Mouse (Mus musculus) adrenal gland, adult 2 months (tissue): ENCODE results near the gene Ctdsp1. TPM values are rescaled to one million over a fixed set of nuclear protein-coding genes. Genes with fewer than 3 reads are reported as not detected.
A peak's percentile ranks its signal among the peaks of the same experiment; 100 is the strongest.

Experiments used
- DNase-seq: peaks from one replicate; pipeline ENCODE4 v3.0.0; 2021
- polyA plus RNA-seq: library from polyadenylated mRNA; depleted of rRNA; stranded (reverse); fragments of >200 nt; gene quantifications from 2 replicates; pipeline ENCODE4 v1.2.3, GENCODE M21; 2012
- total RNA-seq, 2 experiments: library from RNA; stranded (reverse); gene quantifications; 2 replicates each; pipeline ENCODE4 v1.2.3; 2021

Ctdsp1 gene
- total and polyA plus RNA-seq, 3 experiments = 169 to 226 (median 172) TPM

- peak; percentile 100 for DNase-seq
Observed at GRCm38 (mm10) chr1:74397268-74397918, 6.1 kb downstream of the Ctdsp1 start.

GRCm38 (mm10) chr1:74397919-74398451, 6.7 kb downstream of the Ctdsp1 start:
- DNase-seq = peak; percentile 78

DNA sequence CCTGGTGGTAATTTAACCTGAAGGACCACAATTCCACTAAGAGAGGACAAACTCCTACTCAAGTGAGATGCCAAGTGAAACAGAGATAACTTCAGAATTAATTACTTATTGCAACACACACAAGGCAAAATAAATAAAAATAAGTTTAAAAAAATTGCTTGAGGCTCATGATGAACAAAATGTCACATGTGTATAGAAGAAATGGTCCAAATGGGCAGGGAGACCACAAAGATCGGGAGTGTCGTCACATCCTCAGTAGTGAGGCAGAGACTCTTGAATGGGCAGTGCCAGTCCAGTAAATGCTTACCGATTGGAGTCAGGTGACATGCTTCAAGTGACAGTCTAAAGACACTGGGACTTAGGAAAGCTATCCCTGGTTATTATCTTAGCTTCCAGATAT, 9.2 kb downstream of the Ctdsp1 start:
- no peak for DNase-seq

DNA sequence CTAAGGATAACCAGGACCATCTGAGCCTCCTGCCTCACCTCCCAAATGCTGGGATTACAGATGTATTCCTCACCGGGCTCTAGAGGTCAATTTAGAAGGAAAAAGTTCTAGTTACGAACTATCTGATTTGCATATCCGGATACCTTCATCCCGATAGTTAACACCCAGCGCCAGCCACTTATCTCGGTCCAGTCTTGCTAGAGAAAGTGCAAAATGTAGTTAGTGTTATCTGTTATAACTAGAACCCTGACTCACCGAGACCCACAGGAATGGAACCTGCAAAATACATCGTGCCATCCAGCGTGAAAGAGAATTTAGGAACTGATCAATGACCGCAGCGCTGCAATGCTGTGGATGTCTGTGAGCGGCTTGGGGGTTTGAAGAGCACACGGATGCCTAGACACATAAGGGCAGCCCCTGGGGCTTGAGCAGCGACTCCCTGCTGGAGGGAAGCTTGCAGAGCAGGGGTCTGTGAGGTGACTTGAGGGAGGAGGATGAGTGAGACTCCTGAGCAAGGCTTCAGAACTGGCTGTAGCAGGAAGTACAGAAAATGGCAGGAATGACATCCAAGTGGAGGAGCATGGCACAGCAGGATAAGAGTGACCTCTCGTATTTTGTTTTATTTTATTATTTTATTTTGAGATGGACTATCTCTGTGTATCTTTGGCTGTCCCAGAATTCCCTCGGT, 9.8 kb downstream of the Ctdsp1 start:
- DNase-seq = no peak

DNA sequence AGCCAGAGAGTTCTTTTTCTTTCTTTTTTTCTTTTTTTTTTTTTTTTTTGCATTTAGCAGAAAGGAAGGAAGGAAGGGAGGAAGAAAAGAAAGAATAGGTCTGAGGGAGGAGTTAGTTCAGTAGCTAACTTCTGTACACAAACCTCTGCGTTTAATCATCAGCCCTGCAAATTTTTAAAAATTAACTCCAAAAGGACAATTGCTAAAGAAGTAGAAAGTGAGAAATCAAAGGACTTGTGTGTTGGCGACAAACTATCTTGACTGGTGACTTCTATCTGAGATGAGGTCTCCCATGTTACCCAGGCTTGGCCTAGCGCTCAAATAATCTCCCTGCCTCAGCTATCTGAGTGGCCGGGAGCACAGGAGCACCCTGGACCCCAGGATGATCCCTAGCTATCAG, 12.9 kb downstream of the Ctdsp1 start:
- DNase-seq = no peak

DNA sequence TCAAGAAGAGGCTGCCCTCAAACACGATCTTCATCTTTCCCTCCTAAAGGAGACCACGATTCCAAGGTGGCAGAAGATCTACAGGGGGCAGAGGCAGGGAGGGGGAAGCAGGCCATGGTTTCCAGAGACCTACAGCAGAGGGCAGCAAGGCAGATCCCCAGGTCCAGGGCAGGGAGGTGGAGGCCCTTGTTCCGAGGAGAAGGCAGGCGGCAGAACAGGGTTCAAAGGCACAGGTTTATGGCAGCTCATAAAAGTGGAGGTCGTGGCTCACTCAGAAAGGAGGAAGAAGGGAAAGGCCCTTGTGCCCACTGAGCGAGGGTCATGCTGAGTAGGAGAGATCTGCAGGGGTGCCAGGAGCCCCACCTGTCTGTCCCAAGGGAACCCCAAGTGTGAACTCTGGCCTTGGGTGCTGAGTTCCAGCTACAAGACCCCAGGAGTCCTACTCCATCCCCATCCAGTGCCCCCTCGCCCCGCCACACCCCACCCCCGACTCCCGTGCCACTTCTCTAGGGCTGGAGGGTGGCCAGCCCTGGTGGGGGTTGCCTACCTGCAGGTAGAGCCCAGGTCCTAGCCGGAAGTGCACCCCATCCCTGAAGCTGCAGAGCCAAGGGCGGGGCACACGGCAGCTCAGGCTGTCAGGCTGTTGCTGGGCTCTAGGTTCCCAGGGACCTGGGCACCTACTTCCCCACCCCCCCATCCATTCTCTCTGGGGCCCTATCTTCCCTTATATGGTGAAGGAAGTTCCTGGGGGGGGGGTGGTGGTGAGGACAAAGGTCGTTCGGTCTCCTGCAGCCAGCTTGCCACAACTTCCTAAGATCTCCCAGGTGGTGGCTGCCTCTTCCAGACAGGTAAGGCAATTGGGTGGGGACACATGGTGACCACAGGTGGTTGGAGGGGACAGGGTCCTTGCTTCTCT, 17.5 kb downstream of the Ctdsp1 start, which contains the start of gene Vil1:
TSS of gene Vil1 (plus strand) at position 788 of the 916 bp plus-strand sequence.
- DNase-seq = no peak

DNA sequence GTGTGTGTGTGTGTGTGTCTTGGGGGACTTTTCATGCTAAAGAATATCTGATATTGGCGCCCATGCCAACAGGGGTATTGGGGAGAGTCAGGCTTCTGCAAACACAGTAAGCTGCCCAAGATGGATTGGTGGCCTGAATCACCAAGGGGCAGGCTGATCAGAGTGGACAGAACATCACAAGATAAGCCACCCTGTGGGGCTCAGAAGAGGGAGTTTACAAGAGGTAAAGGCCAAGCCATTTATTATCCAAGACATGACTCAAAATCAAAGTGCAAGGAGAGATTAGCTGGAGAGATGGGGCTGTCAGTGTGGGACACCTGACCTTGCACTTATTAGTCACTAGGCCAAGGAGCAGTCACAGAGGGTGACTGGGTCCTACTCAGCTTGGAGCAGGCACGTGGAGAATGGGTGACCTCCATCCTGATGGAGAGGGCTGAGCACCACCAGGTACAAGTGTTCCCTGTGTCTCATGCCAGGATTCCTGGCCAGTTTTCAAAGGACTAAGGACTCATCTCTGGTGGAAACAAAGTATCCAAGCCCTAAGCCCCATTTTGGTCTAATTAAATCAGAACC, 20.5 kb downstream of the Ctdsp1 start:
- DNase-seq = peak; percentile 86

GRCm38 (mm10) chr1:74412711-74413110, 21.4 kb downstream of the Ctdsp1 start:
- no peak for DNase-seq

- peak; percentile 61 for DNase-seq
Observed at GRCm38 (mm10) chr1:74415143-74415542, 23.8 kb downstream of the Ctdsp1 start.

- DNase-seq = peak; percentile 84
Observed at GRCm38 (mm10) chr1:74418747-74419439, 27.6 kb downstream of the Ctdsp1 start.

DNA sequence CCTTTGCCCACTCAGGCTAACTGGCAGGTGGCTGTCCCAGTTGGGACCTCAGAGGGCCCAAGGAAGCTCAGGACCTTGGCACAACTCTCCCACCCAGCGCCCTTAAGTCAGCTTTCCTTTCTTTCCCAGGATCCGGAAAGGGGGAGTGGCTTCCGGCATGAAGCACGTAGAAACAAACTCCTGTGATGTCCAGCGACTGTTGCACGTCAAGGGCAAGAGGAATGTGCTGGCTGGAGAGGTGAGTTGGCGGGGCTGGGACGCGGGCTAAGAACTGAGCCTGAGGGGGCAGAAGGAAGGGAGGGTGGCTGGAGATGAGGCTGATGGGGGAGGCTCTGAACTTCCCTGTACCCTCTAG, 28.1 kb downstream of the Ctdsp1 start:
- peak; percentile 45 for DNase-seq

DNA sequence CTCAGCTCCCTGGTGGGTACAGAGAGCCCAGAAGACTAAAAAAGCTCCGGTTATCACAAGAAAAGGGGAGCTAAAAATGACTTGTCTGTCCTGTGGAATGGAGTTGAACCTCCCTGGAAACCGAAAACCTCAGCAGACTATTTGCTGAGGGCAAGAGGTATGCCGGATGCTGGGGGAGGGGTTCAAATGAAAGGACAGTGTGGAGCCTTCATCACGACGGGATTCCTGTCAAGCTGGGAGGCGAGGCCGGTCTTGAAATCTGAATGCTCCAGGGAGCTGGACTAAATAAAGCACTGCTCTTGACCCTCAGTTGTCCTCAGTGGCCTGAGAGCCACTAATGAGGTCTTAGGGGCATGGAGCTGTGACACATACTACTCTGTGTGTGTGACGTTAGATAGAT, 31.8 kb downstream of the Ctdsp1 start:
- DNase-seq = no peak

DNA sequence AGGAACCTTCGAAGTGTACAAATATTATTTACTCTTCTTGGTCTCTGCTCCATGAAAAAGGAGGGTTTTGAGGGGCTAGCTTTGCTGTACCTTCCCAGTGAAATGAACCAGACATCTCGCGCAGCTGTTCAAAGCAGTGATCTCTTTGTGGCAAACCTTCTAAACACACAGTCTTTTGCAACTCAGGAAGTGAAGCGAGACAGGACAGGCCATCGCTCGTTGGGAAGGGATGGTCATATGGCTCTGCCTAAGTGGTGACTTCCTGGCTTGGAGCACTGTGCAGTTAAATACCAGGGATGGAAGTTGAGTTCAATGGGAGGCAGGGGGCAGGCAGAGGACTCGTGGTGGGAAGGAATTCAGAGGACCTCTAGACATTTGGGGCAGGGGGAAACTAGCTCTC, 34.5 kb downstream of the Ctdsp1 start:
- no peak for DNase-seq

DNA sequence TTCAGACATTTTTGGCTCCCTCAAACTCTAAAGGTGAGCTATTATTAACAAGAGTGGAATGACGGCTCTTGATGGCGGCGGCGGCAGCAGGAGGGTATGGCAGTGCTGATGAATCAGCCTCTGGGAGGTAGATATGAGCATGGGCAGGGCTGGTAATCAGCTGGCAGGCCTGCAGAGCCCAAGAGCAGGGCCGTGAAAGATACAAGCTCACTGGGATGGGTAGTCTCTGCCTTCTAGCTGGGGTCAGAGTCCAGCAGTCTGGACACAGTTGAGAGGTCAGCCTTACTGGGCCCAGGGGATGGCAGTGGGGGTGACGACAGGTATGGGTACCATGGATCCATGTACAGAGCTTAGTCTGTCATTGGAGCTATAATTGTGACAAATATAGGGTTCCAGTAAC, 41.9 kb downstream of the Ctdsp1 start:
- no peak for DNase-seq

DNA sequence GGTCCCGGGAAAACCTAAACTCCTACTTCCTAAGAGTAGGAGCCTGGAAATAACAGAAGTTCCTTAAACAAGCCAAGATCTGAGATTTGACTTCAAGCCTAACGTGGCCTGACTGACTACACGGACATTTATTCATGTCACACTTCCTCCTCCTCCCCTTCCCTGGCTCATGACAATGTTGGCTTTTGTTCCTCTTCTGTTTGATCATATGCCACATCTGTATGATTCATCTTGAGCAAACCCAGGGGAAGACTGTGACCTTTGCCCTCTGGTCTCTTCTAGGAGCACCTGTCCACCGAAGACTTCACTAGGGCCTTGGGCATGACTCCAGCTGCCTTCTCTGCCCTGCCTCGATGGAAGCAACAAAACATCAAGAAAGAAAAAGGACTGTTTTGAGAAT, 43.3 kb downstream of the Ctdsp1 start:
- DNase-seq = no peak

DNA sequence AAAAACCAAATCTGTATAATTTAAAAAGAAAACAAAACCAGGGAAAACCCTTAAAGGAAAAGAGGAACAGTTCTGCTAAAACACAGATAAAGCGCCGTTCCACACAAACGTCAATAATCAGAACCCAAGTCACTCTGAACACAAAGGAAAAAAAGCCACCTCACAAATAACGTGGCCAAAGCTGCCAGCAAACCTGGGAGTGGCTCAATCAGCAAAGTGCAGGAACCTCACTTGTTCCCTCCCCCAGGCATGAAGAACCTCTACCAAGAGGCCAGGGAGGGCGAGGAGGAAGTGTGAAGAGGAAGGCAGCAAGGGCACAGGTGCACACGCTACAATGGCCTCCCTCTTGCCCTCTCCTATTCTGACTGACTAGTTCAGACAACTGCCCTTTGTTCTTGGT, 44.3 kb downstream of the Ctdsp1 start:
- no peak for DNase-seq

DNA sequence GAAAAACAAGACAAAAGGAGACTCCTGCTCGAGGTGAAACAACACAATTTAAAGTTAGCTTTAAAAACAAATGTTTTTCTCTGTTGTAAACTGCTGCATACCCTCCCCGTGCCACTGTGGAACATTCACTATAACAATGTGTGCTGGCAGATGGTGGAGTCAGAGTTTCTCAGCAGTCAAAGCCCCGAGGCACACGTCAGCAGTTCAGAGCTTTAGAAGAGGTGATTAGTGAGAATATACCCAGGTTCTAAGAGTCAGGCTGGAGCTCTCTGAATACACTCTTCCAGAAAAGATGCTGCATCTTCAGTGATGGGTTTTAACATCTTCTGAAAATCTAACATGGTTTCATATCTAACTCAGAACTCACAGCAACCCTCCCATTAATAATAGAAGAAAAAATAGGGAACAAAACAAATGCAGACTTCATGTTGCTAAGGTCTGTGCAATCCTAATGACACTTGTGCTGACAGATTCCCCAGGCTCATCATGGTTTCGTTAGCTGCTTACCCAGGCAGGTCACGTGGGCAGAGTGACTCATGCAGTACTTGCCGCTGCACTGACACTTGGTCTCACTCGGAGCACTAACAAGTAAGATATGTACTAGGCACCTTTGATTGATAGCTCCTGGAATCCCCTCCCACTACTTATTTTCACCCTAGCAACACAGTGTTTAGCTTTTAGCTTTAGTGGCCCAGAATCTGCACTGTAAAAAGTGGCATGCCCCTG, 46.6 kb downstream of the Ctdsp1 start:
- peak; percentile 91 for DNase-seq

DNA sequence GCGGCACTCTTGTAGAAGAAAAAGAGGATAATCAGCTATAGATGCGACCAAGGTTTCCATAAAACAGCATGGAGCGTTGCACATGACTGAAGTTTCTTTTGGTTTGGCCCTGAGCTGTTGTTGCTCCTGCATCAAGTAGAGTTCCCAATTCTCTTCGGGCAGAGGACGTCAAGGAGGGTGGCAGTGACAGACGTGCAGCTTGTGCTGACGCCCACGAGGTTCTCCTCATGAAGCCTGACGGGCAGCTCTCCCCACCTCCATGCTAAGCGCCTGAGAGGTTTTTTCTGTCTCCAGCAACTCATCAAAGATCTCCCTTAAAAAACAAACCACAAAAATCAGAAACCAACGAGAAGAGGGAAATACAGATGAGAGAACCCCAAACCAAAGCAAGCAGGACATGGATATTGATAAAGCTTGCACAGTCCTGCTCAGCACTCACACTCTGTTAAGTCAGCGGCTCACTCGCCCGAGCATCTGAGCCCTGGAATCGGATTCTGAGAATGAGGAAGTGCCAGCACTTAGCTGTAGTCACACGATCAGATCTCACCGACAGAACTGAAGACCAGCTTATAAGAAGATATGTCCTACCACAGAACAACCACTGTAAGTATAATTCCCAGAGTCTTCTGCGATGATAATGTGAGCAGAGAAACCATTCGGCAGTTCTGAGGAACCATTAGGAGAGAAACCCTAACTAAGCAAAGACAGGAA, 48.0 kb downstream of the Ctdsp1 start:
- DNase-seq = no peak

DNA sequence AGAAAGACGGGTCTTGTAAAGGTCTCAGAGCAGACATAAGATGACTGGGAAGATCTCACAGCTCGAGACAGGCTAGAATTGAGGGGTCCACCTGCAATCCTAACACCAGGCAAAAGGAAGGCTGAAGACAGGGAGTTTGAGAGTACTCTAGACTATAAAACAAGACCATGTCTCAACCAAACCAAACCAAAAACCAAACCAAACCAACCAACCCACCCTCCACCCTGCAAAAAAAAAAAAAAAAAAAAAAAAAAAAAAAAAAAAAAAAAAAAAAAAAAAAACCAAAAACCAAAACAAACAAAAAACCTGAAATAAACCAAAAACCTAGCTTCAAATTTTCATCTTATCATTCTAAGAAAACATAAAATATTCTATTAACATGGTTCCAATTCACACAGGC, 53.2 kb downstream of the Ctdsp1 start:
- no peak for DNase-seq
